21 mouse cellular contexts compared by ENCODE assay signal in genomic region chr4:65671585-65672184, GRCm38 (mm10).
DNase-seq lines count a peak whose midpoint lies in the region; ATAC-seq lines count a peak whose summit lies in the region.
"Had no signal": no experiment of that assay in that cellular context is flagged by ENCODE, and none has a peak within 500 bp of the region (broad histone marks: within the 10 kb centered on the region; RNA-seq: fewer than 3 reads in every experiment).

No protein-coding gene starts in this region.

- no peak for DNase-seq in embryonic facial prominence, embryonic 10.5 days (ENCODE audit: low spot score)
- no peak for DNase-seq in heart, adult 18-20 months
- no peak for DNase-seq in lung, postnatal 25 days (ENCODE audit: low spot score)
- DNase-seq in retina, embryonic 14.5 days (ENCODE audit: low spot score): no peak
- DNase-seq: adrenal gland, adult 8-10 months; cerebellum, adult 18-20 months; kidney, adult 8-10 months; kidney, postnatal 14 days; thymus, postnatal 14 days had no signal

- H3K4me1 ChIP-seq in embryonic facial prominence, embryonic 13.5 days: no peaks in the 10 kb centered on the region
- 0 out of 2 replicates have a peak, but pooled peaks cover 4% of the 10 kb centered on the region for H3K4me1 ChIP-seq in embryonic facial prominence, embryonic 10.5 days
- peaks cover 10% of the 10 kb centered on the region; the same call in 1 of the 2 replicates for H3K4me1 ChIP-seq in heart, embryonic 16.5 days (ENCODE audit: control insufficient read depth, insufficient read depth, low read length)
- H3K4me1 ChIP-seq in lung, embryonic 15.5 days: no peaks in the 10 kb centered on the region
- no peaks in the 10 kb centered on the region for H3K4me1 ChIP-seq in stomach, embryonic 16.5 days (ENCODE audit: control insufficient read depth, insufficient read depth, low read length)
- H3K4me1 ChIP-seq: heart, embryonic 12.5 days; liver, embryonic 12.5 days had no signal

- H3K4me2 ChIP-seq in embryonic facial prominence, embryonic 13.5 days: no peak overlapping the region
- H3K4me2 ChIP-seq in heart, embryonic 16.5 days (ENCODE audit: low read depth, low read length): no peak overlapping the region
- H3K4me2 ChIP-seq in lung, embryonic 15.5 days: no peak overlapping the region
- no peak overlapping the region for H3K4me2 ChIP-seq in stomach, embryonic 16.5 days (ENCODE audit: low read depth, low read length)
- H3K4me2 ChIP-seq: embryonic facial prominence, embryonic 12.5 days; heart, embryonic 12.5 days; hindbrain, embryonic 12.5 days; limb, embryonic 12.5 days; liver, embryonic 12.5 days; midbrain, embryonic 12.5 days had no signal

- no peaks in the 10 kb centered on the region for H3K36me3 ChIP-seq in embryonic facial prominence, embryonic 13.5 days
- H3K36me3 ChIP-seq in embryonic facial prominence, embryonic 10.5 days (replicated peaks): no peaks in the 10 kb centered on the region
- H3K36me3 ChIP-seq in heart, embryonic 16.5 days (ENCODE audit: control insufficient read depth, insufficient read depth): no peaks in the 10 kb centered on the region
- no peaks in the 10 kb centered on the region for H3K36me3 ChIP-seq in lung, embryonic 15.5 days
- H3K36me3 ChIP-seq in stomach, embryonic 16.5 days (ENCODE audit: control insufficient read depth, insufficient read depth, low read length): no peaks in the 10 kb centered on the region
- H3K36me3 ChIP-seq: embryonic facial prominence, embryonic 12.5 days; heart, embryonic 12.5 days; hindbrain, embryonic 12.5 days; limb, embryonic 12.5 days; liver, embryonic 12.5 days; midbrain, embryonic 12.5 days had no signal

- 54% methylated on average over 6 of the region's 6 CpGs for WGBS in embryonic facial prominence, embryonic 13.5 days
- 64% methylated on average over 6 of the region's 6 CpGs for WGBS in embryonic facial prominence, embryonic 10.5 days
- WGBS in heart, embryonic 16.5 days: 26% methylated on average over 6 of the region's 6 CpGs
- WGBS in lung, embryonic 15.5 days: 28% methylated on average over 6 of the region's 6 CpGs
- 31% methylated on average over 6 of the region's 6 CpGs for WGBS in stomach, embryonic 16.5 days

- H3K9me3 ChIP-seq in embryonic facial prominence, embryonic 13.5 days: no peaks in the 10 kb centered on the region
- H3K9me3 ChIP-seq in embryonic facial prominence, embryonic 10.5 days: no peaks in the 10 kb centered on the region
- no peaks in the 10 kb centered on the region for H3K9me3 ChIP-seq in heart, embryonic 16.5 days (replicated peaks; ENCODE audit: control insufficient read depth, low read length)
- H3K9me3 ChIP-seq in lung, embryonic 15.5 days: no peaks in the 10 kb centered on the region
- no peaks in the 10 kb centered on the region for H3K9me3 ChIP-seq in stomach, embryonic 16.5 days (replicated peaks; ENCODE audit: control insufficient read depth, low read length)
- H3K9me3 ChIP-seq: embryonic facial prominence, embryonic 12.5 days; heart, embryonic 12.5 days; hindbrain, embryonic 12.5 days; limb, embryonic 12.5 days; liver, embryonic 12.5 days; midbrain, embryonic 12.5 days had no signal

- ATAC-seq in embryonic facial prominence, embryonic 13.5 days (ENCODE audit: insufficient number of reproducible peaks, insufficient read depth, low FRiP score, low TSS enrichment, low read depth): 0 out of 2 replicates have a peak, but pooled peaks have one; percentile 37
- no peak for ATAC-seq in heart, embryonic 16.5 days (replicated peaks; ENCODE audit: extremely low read depth, insufficient read depth, low FRiP score)
- ATAC-seq in lung, embryonic 15.5 days (ENCODE audit: borderline replicate concordance, extremely low read depth, low FRiP score, low TSS enrichment): peak; percentile 94
- ATAC-seq in stomach, embryonic 16.5 days (ENCODE audit: insufficient read depth, low FRiP score): peak; percentile 50; the same call in 1 of the 2 replicates
- ATAC-seq: activated CD4-positive, CD25-positive, alpha-beta regulatory T cell, adult 4 months; liver, embryonic 12.5 days had no signal

- H3K4me3 ChIP-seq in embryonic facial prominence, embryonic 13.5 days: no peak overlapping the region
- no peak overlapping the region for H3K4me3 ChIP-seq in embryonic facial prominence, embryonic 10.5 days
- no peak overlapping the region for H3K4me3 ChIP-seq in heart, embryonic 16.5 days (ENCODE audit: low read length)
- H3K4me3 ChIP-seq in lung, embryonic 15.5 days: no peak overlapping the region
- H3K4me3 ChIP-seq in stomach, embryonic 16.5 days (replicated peaks; ENCODE audit: low read length): no peak overlapping the region
- H3K4me3 ChIP-seq: embryonic facial prominence, embryonic 12.5 days; heart, embryonic 12.5 days; hindbrain, embryonic 12.5 days; layer of hippocampus, adult 2 months; limb, embryonic 12.5 days; liver, embryonic 12.5 days; midbrain, embryonic 12.5 days had no signal

- H3K27me3 ChIP-seq in embryonic facial prominence, embryonic 13.5 days: no peaks in the 10 kb centered on the region
- no peaks in the 10 kb centered on the region for H3K27me3 ChIP-seq in embryonic facial prominence, embryonic 10.5 days (replicated peaks; ENCODE audit: low read depth, poor library complexity, severe bottlenecking)
- H3K27me3 ChIP-seq in heart, embryonic 16.5 days (ENCODE audit: control insufficient read depth, insufficient read depth, low read length): no peaks in the 10 kb centered on the region
- no peaks in the 10 kb centered on the region for H3K27me3 ChIP-seq in lung, embryonic 15.5 days
- no peaks in the 10 kb centered on the region for H3K27me3 ChIP-seq in stomach, embryonic 16.5 days (ENCODE audit: control insufficient read depth, insufficient read depth, low read length)
- H3K27me3 ChIP-seq: embryonic facial prominence, embryonic 12.5 days; heart, embryonic 12.5 days; hindbrain, embryonic 12.5 days; limb, embryonic 12.5 days; liver, embryonic 12.5 days; midbrain, embryonic 12.5 days had no signal

- no peak overlapping the region for H3K27ac ChIP-seq in embryonic facial prominence, embryonic 13.5 days
- H3K27ac ChIP-seq in embryonic facial prominence, embryonic 10.5 days (replicated peaks): no peak overlapping the region
- H3K27ac ChIP-seq in heart, embryonic 16.5 days (ENCODE audit: low read length): peak overlapping the region; percentile 69
- H3K27ac ChIP-seq in lung, embryonic 15.5 days: peak overlapping the region; percentile 19; the same call in 1 of the 2 replicates
- H3K27ac ChIP-seq in stomach, embryonic 16.5 days (ENCODE audit: low read length): peak overlapping the region; percentile 32; the same call in 1 of the 2 replicates
- H3K27ac ChIP-seq: embryonic facial prominence, embryonic 12.5 days; hindbrain, embryonic 12.5 days; layer of hippocampus, adult 2 months; limb, embryonic 12.5 days; liver, embryonic 12.5 days; midbrain, embryonic 12.5 days had no signal

- no peak overlapping the region for H3K9ac ChIP-seq in embryonic facial prominence, embryonic 13.5 days
- no peak overlapping the region for H3K9ac ChIP-seq in heart, embryonic 16.5 days (ENCODE audit: low read length)
- no peak overlapping the region for H3K9ac ChIP-seq in lung, embryonic 15.5 days
- H3K9ac ChIP-seq in stomach, embryonic 16.5 days (ENCODE audit: low read length): no peak overlapping the region
- H3K9ac ChIP-seq: embryonic facial prominence, embryonic 12.5 days; heart, embryonic 12.5 days; hindbrain, embryonic 12.5 days; limb, embryonic 12.5 days; liver, embryonic 12.5 days; midbrain, embryonic 12.5 days had no signal

Comparison
In these comparisons a context has a peak if more than half of its experiments do, and no peak if none do; other contexts are left out.
1. H3K27ac ChIP-seq: peak in heart, embryonic 16.5 days (single experiment), lung, embryonic 15.5 days (single experiment) and stomach, embryonic 16.5 days (single experiment); none in embryonic facial prominence, embryonic 13.5 days (single experiment) and embryonic facial prominence, embryonic 10.5 days (single experiment).